Mouse (Mus musculus) embryo, embryonic 11.5 days (tissue): ENCODE measurements at regions not wholly inside any gene's neighbourhood (a gene's known extent, or its start where the extent isn't known, plus 50 kb on each side); places are given as distances from the start of the nearest gene placed in this dataset.
"Not testable (repeated sequence)": the region's sequence is repeated elsewhere in the genome, so short reads cannot be mapped to it uniquely, and the experiment has no call there.

Source experiments
- DNase-seq: peaks from one replicate; pipeline ENCODE4 v3.0.0-alpha.2; 2012; ENCODE audit warnings: low read depth, low spot score

- no peak for DNase-seq
These were observed 245.7 kb downstream of the Slco4c1 start for GRCm38 (mm10) chr1:96626271-96626670.

- not testable (repeated sequence) for DNase-seq
These were observed 246.6 kb downstream of the Slco4c1 start for GRCm38 (mm10) chr1:96625326-96625725.

- DNase-seq, result no peak
These were observed 275.8 kb downstream of the Slco4c1 start for GRCm38 (mm10) chr1:96596141-96596540.

- no peak for DNase-seq
These were observed 302.7 kb downstream of the Slco4c1 start for GRCm38 (mm10) chr1:96569281-96569680.

GRCm38 (mm10) chr1:96563279-96563910 lies 308.6 kb downstream of the Slco4c1 start:
- no peak for DNase-seq

- DNase-seq, result no peak
These were observed 315.7 kb downstream of the Slco4c1 start for GRCm38 (mm10) chr1:96556258-96556657.

- no peak for DNase-seq
These were observed 352.6 kb downstream of the Slco4c1 start for GRCm38 (mm10) chr1:96519347-96519746.

- no peak for DNase-seq
These were observed 371.0 kb downstream of the Slco4c1 start for GRCm38 (mm10) chr1:96501007-96501406.

GRCm38 (mm10) chr1:96482816-96483215 lies 389.2 kb downstream of the Slco4c1 start:
- DNase-seq, result no peak

GRCm38 (mm10) chr1:96450852-96451251 lies 421.1 kb downstream of the Slco4c1 start:
- no peak for DNase-seq

- no peak for DNase-seq
These were observed 426.8 kb downstream of the Slco4c1 start for GRCm38 (mm10) chr1:96445215-96445614.

- DNase-seq, result no peak
These were observed 438.9 kb downstream of the Slco4c1 start for GRCm38 (mm10) chr1:96433057-96433456.

- no peak for DNase-seq
These were observed 448.5 kb downstream of the Slco4c1 start for GRCm38 (mm10) chr1:96423481-96423880.

DNA sequence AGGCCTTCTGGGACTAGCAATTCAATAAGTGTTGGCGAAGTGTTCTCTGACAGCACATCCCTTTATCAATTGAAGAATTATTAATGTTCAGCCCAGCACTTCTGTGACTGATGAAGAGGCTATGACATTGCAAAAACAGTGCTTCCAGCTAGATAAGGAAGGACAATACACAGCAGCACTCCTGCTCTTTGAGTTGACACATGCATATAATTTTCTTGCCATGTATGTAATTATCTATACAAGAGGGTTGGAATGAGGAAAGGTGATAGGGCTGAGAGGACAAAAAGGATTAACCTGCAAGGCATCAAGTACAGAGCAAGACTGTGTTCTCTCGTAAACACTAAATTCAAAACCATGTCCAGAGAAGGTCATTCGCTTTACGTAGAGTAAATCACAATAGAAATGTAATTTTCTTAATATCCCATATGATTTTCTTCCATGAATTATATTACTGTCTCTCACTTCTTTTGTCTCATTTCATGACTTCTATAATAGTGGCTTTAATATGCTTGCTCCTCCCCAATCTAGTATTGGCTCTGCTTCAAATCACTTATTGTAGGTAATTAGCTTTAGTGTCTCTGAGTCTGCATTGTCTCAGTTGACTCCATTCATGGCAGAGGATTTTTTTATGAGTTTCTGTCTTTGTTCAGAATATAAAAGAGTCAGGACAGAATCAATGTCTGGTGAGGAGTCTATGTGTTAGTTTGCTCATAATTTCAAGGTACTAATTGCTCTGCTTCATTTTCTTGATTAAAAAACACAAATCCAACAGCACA lies 460.9 kb downstream of the Slco4c1 start:
- no peak for DNase-seq

GRCm38 (mm10) chr1:96397982-96398381 lies 474.0 kb downstream of the Slco4c1 start:
- DNase-seq, result no peak

DNA sequence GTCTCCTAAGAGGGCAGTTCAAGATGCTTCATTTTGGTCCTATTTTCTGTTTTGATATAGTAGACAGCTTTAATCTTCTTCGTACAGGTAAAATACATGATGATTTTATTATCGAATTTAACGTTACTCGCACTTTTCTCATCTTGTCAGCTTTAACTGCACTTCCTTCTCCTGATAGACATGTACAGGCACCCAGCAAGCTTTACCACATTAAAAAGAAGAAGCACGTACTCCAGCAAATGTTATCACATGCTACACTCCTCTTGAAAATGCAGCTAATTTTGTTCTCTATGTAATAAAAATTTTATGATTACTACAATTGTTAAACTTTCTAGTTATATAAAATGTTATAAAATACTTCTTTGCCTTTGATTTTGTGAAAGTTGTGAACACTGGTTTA lies 483.6 kb downstream of the Slco4c1 start:
- DNase-seq, result no peak

GRCm38 (mm10) chr1:96385916-96386315 lies 486.1 kb downstream of the Slco4c1 start:
- DNase-seq, result no peak

GRCm38 (mm10) chr1:96362713-96363441 lies 509.1 kb downstream of the Slco4c1 start:
- DNase-seq, result peak; percentile 3

GRCm38 (mm10) chr1:96347231-96347630 lies 524.7 kb downstream of the Slco4c1 start:
- no peak for DNase-seq

- DNase-seq, result no peak
These were observed 525.4 kb downstream of the Slco4c1 start for GRCm38 (mm10) chr1:96346465-96347002.

GRCm38 (mm10) chr1:96315721-96316120 lies 556.2 kb downstream of the Slco4c1 start:
- no peak for DNase-seq

- no peak for DNase-seq
These were observed 570.7 kb downstream of the Slco4c1 start for GRCm38 (mm10) chr1:96301238-96301637.
